Mouse (Mus musculus) olfactory bulb, adult 2 months (tissue): ENCODE results near the gene Arhgef3.

Source experiments
- CTCF ChIP-seq: fragments of 200-500 bp; IDR thresholded peaks from 2 replicates; pipeline ENCODE4 v1.5.1; 2012; ENCODE audit warnings: low read depth, mild to moderate bottlenecking, low read length, moderate library complexity; ENCODE audit not compliant: insufficient read depth
- POLR2A ChIP-seq: fragments of 200-500 bp; IDR thresholded peaks from 2 replicates; pipeline ENCODE4 v1.6.1; 2012; ENCODE audit warnings: mild to moderate bottlenecking, low read depth, low read length, moderate library complexity; ENCODE audit not compliant: insufficient read depth

- no peak for TF ChIP-seq CTCF
- TF ChIP-seq POLR2A, result no peak
Observed at GRCm38 (mm10) chr14:27105731-27106457, 8.8 kb upstream of the Arhgef3 start.
